Mouse (Mus musculus): ENCODE data around the gene Cul1.

- TF ChIP-seq CTCF (IDR thresholded peaks at IDR 0.05; ENCODE audit: control insufficient read depth, insufficient read depth, insufficient replicate concordance, low read depth, low read length): no peak
- no peak for TF ChIP-seq POLR2A (IDR thresholded peaks at IDR 0.05; ENCODE audit: control insufficient read depth, low read depth, low read length)
Observed at GRCm38 (mm10) chr6:47552280-47552679, 99.1 kb downstream of the Cul1 start.

Measured in testis, adult 2 months (tissue).